Mouse (Mus musculus) liver, embryonic 12.5 days (tissue): ENCODE measurements at regions not wholly inside any gene's neighbourhood (a gene's known extent, or its start where the extent isn't known, plus 50 kb on each side); places are given as distances from the start of the nearest gene placed in this dataset.

ENCODE experiments used
- ATAC-seq: fragments of 200-750 bp; cut with Nextera tagmentation; 2 replicates; pipeline ENCODE4 v1.8.0; 2017; ENCODE audit warnings: moderate number of reproducible peaks, mild to moderate bottlenecking, moderate library complexity
- H3K27ac ChIP-seq: fragments of 300-500 bp; sonication (generic); 2 replicates; pipeline ENCODE4 v1.5.1; 2016; ENCODE audit warnings: mild to moderate bottlenecking
- H3K27me3 ChIP-seq: fragments of 300-500 bp; sonication (generic); replicated peaks from 2 replicates; pipeline ENCODE4 v1.6.1; 2016; ENCODE audit warnings: mild to moderate bottlenecking, moderate library complexity
- H3K36me3 ChIP-seq: fragments of 300-500 bp; sonication (generic); 2 replicates; pipeline ENCODE4 v1.6.1; 2016; ENCODE audit warnings: mild to moderate bottlenecking, moderate library complexity
- H3K4me1 ChIP-seq: fragments of 300-500 bp; sonication (generic); 2 replicates; pipeline ENCODE4 v1.6.1; 2016
- H3K4me2 ChIP-seq: fragments of 300-500 bp; sonication (generic); 2 replicates; pipeline ENCODE4 v1.6.1; 2016; ENCODE audit warnings: mild to moderate bottlenecking, moderate library complexity
- H3K4me3 ChIP-seq: fragments of 300-500 bp; sonication (generic); 2 replicates; pipeline ENCODE4 v1.5.1; 2016; ENCODE audit warnings: mild to moderate bottlenecking, moderate library complexity
- H3K9ac ChIP-seq: fragments of 300-500 bp; sonication (generic); 2 replicates; pipeline ENCODE4 v1.6.1; 2016; ENCODE audit warnings: mild to moderate bottlenecking, moderate library complexity
- H3K9me3 ChIP-seq: fragments of 300-500 bp; sonication (generic); replicated peaks from 2 replicates; pipeline ENCODE4 v1.6.1; 2016; ENCODE audit warnings: mild to moderate bottlenecking, moderate library complexity
- WGBS: fragments of 180-500 bp; shearing (Covaris S2); methylation state at CpG from one replicate; pipeline ENCODE4 v1.1.7; 2016; ENCODE audit not compliant: insufficient replicate concordance; 5-methylcytosine and 5-hydroxymethylcytosine counted together

GRCm38 (mm10) chr17:9861923-9862854 lies 192.7 kb upstream of the Pabpc6 start:
- Histone ChIP-seq H3K27ac (no peak overlapping the region), H3K27me3 (no peaks in the 10 kb centered on the region), H3K4me3 (no peak overlapping the region), H3K36me3 (no peaks in the 10 kb centered on the region), H3K9me3 (no peaks in the 10 kb centered on the region), H3K9ac (no peak overlapping the region), H3K4me2 (no peak overlapping the region), H3K4me1 (no peaks in the 10 kb centered on the region)
- ATAC-seq: no peak
- WGBS: 64% methylated on average over 15 of the region's 15 CpGs

- Histone ChIP-seq H3K9ac (no peak overlapping the region), H3K4me1 (no peaks in the 10 kb centered on the region), H3K9me3 (no peaks in the 10 kb centered on the region), H3K36me3 (no peaks in the 10 kb centered on the region), H3K4me2 (no peak overlapping the region), H3K4me3 (no peak overlapping the region), H3K27ac (no peak overlapping the region), H3K27me3 (no peaks in the 10 kb centered on the region)
- ATAC-seq: no peak
- 70% methylated on average over 6 of the region's 6 CpGs for WGBS
Measured at GRCm38 (mm10) chr17:9861346-9861745, 191.8 kb upstream of the Pabpc6 start.

GRCm38 (mm10) chr17:9848559-9849357 lies 179.2 kb upstream of the Pabpc6 start:
- Histone ChIP-seq H3K9ac (no peak overlapping the region), H3K4me2 (no peak overlapping the region), H3K27me3 (no peaks in the 10 kb centered on the region), H3K9me3 (no peaks in the 10 kb centered on the region), H3K4me3 (no peak overlapping the region), H3K4me1 (no peaks in the 10 kb centered on the region), H3K27ac (no peak overlapping the region), H3K36me3 (no peaks in the 10 kb centered on the region)
- WGBS: 70% methylated on average over 9 of the region's 9 CpGs
- no peak for ATAC-seq

- no peak overlapping the region for H3K4me3 ChIP-seq
Measured at GRCm38 (mm10) chr17:9845451-9846075, 176.0 kb upstream of the Pabpc6 start.

GRCm38 (mm10) chr17:9841103-9841502 lies 171.6 kb upstream of the Pabpc6 start:
- no peaks in the 10 kb centered on the region for H3K9me3 ChIP-seq
- 64% methylated on average over 2 of the region's 2 CpGs for WGBS
- no peaks in the 10 kb centered on the region for H3K27me3 ChIP-seq
- H3K27ac ChIP-seq: no peak overlapping the region
- no peak overlapping the region for H3K4me2 ChIP-seq
- H3K4me3 ChIP-seq: no peak overlapping the region
- H3K9ac ChIP-seq: no peak overlapping the region
- H3K36me3 ChIP-seq: no peaks in the 10 kb centered on the region
- ATAC-seq: no peak
- no peaks in the 10 kb centered on the region for H3K4me1 ChIP-seq

More at GRCm38 (mm10) chr17:9845451-9846075, 176.0 kb upstream of the Pabpc6 start:
- no peaks in the 10 kb centered on the region for H3K9me3 ChIP-seq
- H3K36me3 ChIP-seq: no peaks in the 10 kb centered on the region
- no peak overlapping the region for H3K27ac ChIP-seq
- no peak overlapping the region for H3K4me2 ChIP-seq
- 57% methylated on average over 4 of the region's 4 CpGs for WGBS
- H3K9ac ChIP-seq: no peak overlapping the region
- no peak for ATAC-seq
- no peaks in the 10 kb centered on the region for H3K4me1 ChIP-seq
- no peaks in the 10 kb centered on the region for H3K27me3 ChIP-seq

GRCm38 (mm10) chr17:9839256-9839655 lies 169.7 kb upstream of the Pabpc6 start:
- no peak for ATAC-seq
- WGBS: 64% methylated on average over 7 of the region's 7 CpGs
- Histone ChIP-seq H3K36me3 (no peaks in the 10 kb centered on the region), H3K9ac (no peak overlapping the region), H3K4me2 (no peak overlapping the region), H3K27ac (no peak overlapping the region), H3K27me3 (no peaks in the 10 kb centered on the region), H3K4me1 (no peaks in the 10 kb centered on the region), H3K9me3 (no peaks in the 10 kb centered on the region), H3K4me3 (no peak overlapping the region)

- 68% methylated on average over 7 of the region's 7 CpGs for WGBS
- no peaks in the 10 kb centered on the region for H3K4me1 ChIP-seq
- no peaks in the 10 kb centered on the region for H3K27me3 ChIP-seq
- H3K9ac ChIP-seq: no peak overlapping the region
- H3K4me2 ChIP-seq: no peak overlapping the region
- no peak for ATAC-seq
- no peak overlapping the region for H3K27ac ChIP-seq
- no peaks in the 10 kb centered on the region for H3K9me3 ChIP-seq
- no peak overlapping the region for H3K4me3 ChIP-seq
- H3K36me3 ChIP-seq: no peaks in the 10 kb centered on the region
Measured at GRCm38 (mm10) chr17:9836995-9837842, 167.7 kb upstream of the Pabpc6 start.

GRCm38 (mm10) chr17:9829895-9830294 lies 160.4 kb upstream of the Pabpc6 start:
- 84% methylated on average over 5 of the region's 5 CpGs for WGBS
- Histone ChIP-seq H3K27me3 (no peaks in the 10 kb centered on the region), H3K36me3 (no peaks in the 10 kb centered on the region), H3K27ac (no peak overlapping the region), H3K4me1 (no peaks in the 10 kb centered on the region), H3K9me3 (no peaks in the 10 kb centered on the region), H3K4me2 (no peak overlapping the region), H3K4me3 (no peak overlapping the region), H3K9ac (no peak overlapping the region)
- no peak for ATAC-seq

- no peak overlapping the region for H3K4me2 ChIP-seq
- no peak overlapping the region for H3K4me3 ChIP-seq
- H3K4me1 ChIP-seq: no peaks in the 10 kb centered on the region
- H3K36me3 ChIP-seq: no peaks in the 10 kb centered on the region
- ATAC-seq: no peak
- H3K27me3 ChIP-seq: no peaks in the 10 kb centered on the region
- H3K9me3 ChIP-seq: no peaks in the 10 kb centered on the region
- H3K27ac ChIP-seq: no peak overlapping the region
- no peak overlapping the region for H3K9ac ChIP-seq
- 63% methylated on average over 4 of the region's 4 CpGs for WGBS
Measured at GRCm38 (mm10) chr17:9821358-9821757, 151.8 kb upstream of the Pabpc6 start.

GRCm38 (mm10) chr17:9817056-9817455 lies 147.5 kb upstream of the Pabpc6 start:
- Histone ChIP-seq H3K4me1 (no peaks in the 10 kb centered on the region), H3K36me3 (no peaks in the 10 kb centered on the region), H3K27ac (no peak overlapping the region), H3K4me3 (no peak overlapping the region), H3K9me3 (no peaks in the 10 kb centered on the region), H3K9ac (no peak overlapping the region), H3K4me2 (no peak overlapping the region), H3K27me3 (no peaks in the 10 kb centered on the region)
- no peak for ATAC-seq

GRCm38 (mm10) chr17:9797069-9797468 lies 127.6 kb upstream of the Pabpc6 start:
- no peak for ATAC-seq
- Histone ChIP-seq H3K27me3 (no peaks in the 10 kb centered on the region), H3K27ac (no peak overlapping the region), H3K9me3 (no peaks in the 10 kb centered on the region), H3K36me3 (no peaks in the 10 kb centered on the region), H3K4me3 (no peak overlapping the region), H3K9ac (no peak overlapping the region), H3K4me2 (no peak overlapping the region), H3K4me1 (no peaks in the 10 kb centered on the region)
- WGBS: 47% methylated on average over 8 of the region's 8 CpGs
